Mouse (Mus musculus) olfactory bulb, adult 2 months (tissue): ENCODE results near the gene Pepd.

ENCODE experiments used
- CTCF ChIP-seq: fragments of 200-500 bp; IDR thresholded peaks from 2 replicates; pipeline ENCODE4 v1.5.1; 2012; ENCODE audit warnings: low read depth, mild to moderate bottlenecking, low read length, moderate library complexity; ENCODE audit not compliant: insufficient read depth
- POLR2A ChIP-seq: fragments of 200-500 bp; IDR thresholded peaks from 2 replicates; pipeline ENCODE4 v1.6.1; 2012; ENCODE audit warnings: mild to moderate bottlenecking, low read depth, low read length, moderate library complexity; ENCODE audit not compliant: insufficient read depth

DNA sequence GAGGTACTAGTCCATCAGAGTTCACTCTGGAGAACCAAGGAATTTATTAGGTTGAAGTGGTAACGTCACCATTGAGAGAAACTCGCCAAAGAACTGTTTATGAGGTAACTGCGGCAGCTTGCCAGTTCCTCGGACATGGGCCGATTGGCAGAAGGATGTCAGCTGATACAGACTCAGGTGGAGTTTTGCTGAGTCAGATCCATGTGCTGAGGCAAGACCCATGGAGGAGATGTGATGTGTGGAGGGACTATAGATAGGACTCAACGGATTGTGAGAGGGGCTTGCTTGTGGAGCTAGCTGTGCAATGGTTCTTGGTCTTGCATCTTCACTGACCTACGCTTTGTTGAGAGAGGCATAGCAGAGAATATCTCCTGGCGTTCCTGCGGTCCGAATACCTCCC, 69.6 kb downstream of the Pepd start:
- TF ChIP-seq POLR2A (no peak), CTCF (no peak)
